Mouse (Mus musculus) forelimb bud, embryonic 11.5 days (tissue): ENCODE measurements around the gene Cops7b.

Source experiments
- DNase-seq: peaks from one replicate; pipeline ENCODE4 v3.0.0-alpha.2; 2012; ENCODE audit warnings: low read depth, low spot score

Gene Cops7b

DNA sequence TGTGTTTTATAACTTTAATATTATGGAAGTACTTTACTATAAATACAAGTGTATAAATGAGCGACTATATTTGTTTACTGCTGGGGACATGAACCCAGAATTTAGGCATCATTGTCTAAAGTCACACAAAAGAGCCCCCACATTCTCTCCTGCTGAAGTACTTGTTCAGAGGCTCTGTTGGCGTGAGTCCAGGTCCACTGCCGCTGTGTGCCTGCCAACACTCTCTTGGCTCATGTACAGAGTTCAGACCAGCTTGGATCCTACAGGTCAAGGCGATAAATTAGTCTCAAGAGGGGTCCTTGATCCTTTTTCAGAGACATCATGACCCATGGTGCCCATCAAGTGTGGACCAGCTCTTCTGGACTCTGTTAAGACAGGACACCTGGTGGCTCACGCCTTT, 74.4 kb downstream of the Cops7b start:
- DNase-seq = no peak
